In the genomic region with DNA sequence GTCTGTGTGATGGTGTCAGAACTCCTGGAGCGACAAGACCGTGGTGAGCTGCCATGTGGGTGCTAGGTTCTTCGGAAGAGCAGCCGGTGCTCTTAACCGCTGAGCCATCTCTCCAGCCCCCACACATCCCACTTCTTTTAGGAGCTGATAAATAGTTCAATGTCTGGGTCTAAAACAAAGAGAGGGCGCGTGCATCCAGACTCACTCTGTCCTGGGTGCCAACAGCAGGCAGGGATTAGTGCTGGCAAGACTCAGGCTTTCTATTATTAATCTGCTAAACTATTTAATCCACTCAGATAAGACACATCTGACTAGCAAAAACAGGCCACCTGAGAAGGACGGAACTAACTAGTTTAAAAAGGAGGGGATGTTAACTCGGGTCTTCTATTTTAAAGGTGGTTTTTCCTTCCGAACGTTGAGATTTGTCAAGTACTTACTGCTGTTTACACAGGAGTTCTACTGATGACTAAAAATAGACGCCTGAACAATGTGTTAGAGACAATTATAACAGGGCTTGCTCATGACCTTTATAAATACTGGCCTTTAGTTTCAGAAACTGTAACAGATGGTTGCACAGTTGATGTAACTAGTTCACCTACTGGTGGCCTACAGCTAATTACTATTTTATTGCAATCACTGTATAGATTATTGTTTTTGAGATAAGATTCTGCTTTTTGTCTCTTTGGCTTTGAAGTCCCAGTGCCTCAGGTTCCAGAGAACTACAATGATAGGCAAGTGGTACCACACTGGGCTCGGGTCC, we compare ENCODE assay signal across 22 mouse cellular contexts. TPM values are rescaled to one million over a fixed set of nuclear protein-coding genes. Genes with fewer than 3 reads are reported as not detected.
DNase-seq lines count a peak whose midpoint lies in the region; ATAC-seq and TF ChIP-seq lines count a peak whose summit lies in the region.
"Had no signal": no experiment of that assay in that cellular context is flagged by ENCODE, and none has a peak within 500 bp of the region (broad histone marks: within the 10 kb centered on the region; RNA-seq: fewer than 3 reads in every experiment).

No protein-coding gene starts in this region.

- TF ChIP-seq CTCF in cerebellum, adult 2 months (IDR thresholded peaks at IDR 0.05; ENCODE audit: borderline replicate concordance, insufficient read depth, low read depth, low read length), result no peak
- no peak for TF ChIP-seq CTCF in layer of hippocampus, adult 2 months (conservative IDR thresholded peaks at IDR 0.05)

- H3K4me2 ChIP-seq in heart, embryonic 16.5 days (ENCODE audit: low read depth, low read length), result peak overlapping the region; percentile 40
- H3K4me2 ChIP-seq in hindbrain, embryonic 16.5 days (ENCODE audit: low read length), result no peak overlapping the region
- no peak overlapping the region for H3K4me2 ChIP-seq in forebrain, embryonic 11.5 days (ENCODE audit: low read depth, low read length, severe bottlenecking)
- H3K4me2 ChIP-seq: embryonic facial prominence, embryonic 12.5 days; limb, embryonic 12.5 days; neural tube, embryonic 12.5 days had no signal

- H3K4me3 ChIP-seq in cerebellum, adult 2 months (replicated peaks; ENCODE audit: insufficient read depth, low read depth, low read length), result peak overlapping the region; percentile 13
- peak overlapping the region; percentile 23; the same call in 1 of the 2 replicates for H3K4me3 ChIP-seq in layer of hippocampus, adult 2 months
- peak overlapping the region; percentile 32 for H3K4me3 ChIP-seq in brown adipose tissue, adult 24 weeks (ENCODE audit: insufficient read depth, low read depth, low read length)
- peak overlapping the region; percentile 3; the same call in 1 of the 2 replicates for H3K4me3 ChIP-seq in heart, embryonic 16.5 days (ENCODE audit: low read length)
- H3K4me3 ChIP-seq in hindbrain, embryonic 16.5 days (ENCODE audit: low read length), result no peak overlapping the region
- H3K4me3 ChIP-seq in forebrain, embryonic 11.5 days (ENCODE audit: low read depth, low read length), result no peak overlapping the region
- H3K4me3 ChIP-seq: embryonic facial prominence, embryonic 12.5 days; limb, embryonic 12.5 days; neural tube, embryonic 12.5 days had no signal

- H3K27ac ChIP-seq in cerebellum, adult 2 months (ENCODE audit: insufficient read depth, low read length), result no peak overlapping the region
- peak overlapping the region; percentile 41; the same call in 1 of the 2 replicates for H3K27ac ChIP-seq in layer of hippocampus, adult 2 months
- H3K27ac ChIP-seq in brown adipose tissue, adult 24 weeks (replicated peaks; ENCODE audit: low read depth, low read length), result peak overlapping the region; percentile 41
- peak overlapping the region; percentile 85 for H3K27ac ChIP-seq in heart, embryonic 16.5 days (ENCODE audit: low read length)
- no peak overlapping the region for H3K27ac ChIP-seq in hindbrain, embryonic 16.5 days (ENCODE audit: low read depth, low read length)
- H3K27ac ChIP-seq in forebrain, embryonic 11.5 days (ENCODE audit: low read depth, low read length), result no peak overlapping the region
- H3K27ac ChIP-seq: embryonic facial prominence, embryonic 12.5 days; limb, embryonic 12.5 days; liver, embryonic 14.5 days; neural tube, embryonic 12.5 days had no signal

- ATAC-seq in heart, embryonic 16.5 days (replicated peaks; ENCODE audit: extremely low read depth, insufficient read depth, low FRiP score), result no peak
- no peak for ATAC-seq in hindbrain, embryonic 16.5 days
- no peak for ATAC-seq in forebrain, embryonic 11.5 days (replicated peaks; ENCODE audit: low FRiP score)
- ATAC-seq: forebrain, postnatal 0 days had no signal

- no peaks in the 10 kb centered on the region for H3K9me3 ChIP-seq in heart, embryonic 16.5 days (replicated peaks; ENCODE audit: control insufficient read depth, low read length)
- H3K9me3 ChIP-seq in hindbrain, embryonic 16.5 days (ENCODE audit: control insufficient read depth, low read length), result no peaks in the 10 kb centered on the region
- H3K9me3 ChIP-seq in forebrain, embryonic 11.5 days (ENCODE audit: control insufficient read depth, low read length), result no peaks in the 10 kb centered on the region
- H3K9me3 ChIP-seq: embryonic facial prominence, embryonic 12.5 days; limb, embryonic 12.5 days; neural tube, embryonic 12.5 days had no signal

- peaks cover 9% of the 10 kb centered on the region; the same call in 1 of the 2 replicates for H3K36me3 ChIP-seq in heart, embryonic 16.5 days (ENCODE audit: control insufficient read depth, insufficient read depth)
- peaks cover 14% of the 10 kb centered on the region for H3K36me3 ChIP-seq in hindbrain, embryonic 16.5 days (ENCODE audit: control insufficient read depth, insufficient read depth, low read length)
- H3K36me3 ChIP-seq in forebrain, embryonic 11.5 days (ENCODE audit: control insufficient read depth, insufficient read depth, low read length), result no peaks in the 10 kb centered on the region

- H3K27me3 ChIP-seq in cerebellum, adult 2 months (ENCODE audit: control insufficient read depth, insufficient read depth, low read length), result no peaks in the 10 kb centered on the region
- H3K27me3 ChIP-seq in heart, embryonic 16.5 days (ENCODE audit: control insufficient read depth, insufficient read depth, low read length), result no peaks in the 10 kb centered on the region
- no peaks in the 10 kb centered on the region for H3K27me3 ChIP-seq in hindbrain, embryonic 16.5 days (replicated peaks; ENCODE audit: control insufficient read depth, insufficient read depth, low read length)
- no peaks in the 10 kb centered on the region for H3K27me3 ChIP-seq in forebrain, embryonic 11.5 days (ENCODE audit: control insufficient read depth, insufficient read depth, low read length)
- H3K27me3 ChIP-seq: embryonic facial prominence, embryonic 12.5 days; limb, embryonic 12.5 days; neural tube, embryonic 12.5 days had no signal

- H3K9ac ChIP-seq in heart, embryonic 16.5 days (ENCODE audit: low read length), result peak overlapping the region; percentile 61
- no peak overlapping the region for H3K9ac ChIP-seq in hindbrain, embryonic 16.5 days (ENCODE audit: low read depth, low read length)
- H3K9ac ChIP-seq in forebrain, embryonic 11.5 days (ENCODE audit: low read length), result no peak overlapping the region
- H3K9ac ChIP-seq: embryonic facial prominence, embryonic 12.5 days; forebrain, postnatal 0 days; limb, embryonic 12.5 days; liver, embryonic 14.5 days; neural tube, embryonic 12.5 days had no signal

- no peak for TF ChIP-seq POLR2A in cerebellum, adult 2 months (IDR thresholded peaks at IDR 0.05; ENCODE audit: borderline replicate concordance, insufficient read depth, low read length)

- 26% methylated on average over 13 of the region's 13 CpGs for whole genome bisulfite sequencing in cerebellum, adult 2 months
- 38% methylated on average over 13 of the region's 13 CpGs for WGBS in heart, embryonic 16.5 days
- 83% methylated on average over 13 of the region's 13 CpGs for whole genome bisulfite sequencing in hindbrain, embryonic 16.5 days
- 87% methylated on average over 13 of the region's 13 CpGs for WGBS in forebrain, embryonic 11.5 days

- peaks cover 6% of the 10 kb centered on the region for H3K4me1 ChIP-seq in cerebellum, adult 2 months (ENCODE audit: control insufficient read depth, insufficient read depth, low read length)
- H3K4me1 ChIP-seq in brown adipose tissue, adult 24 weeks (ENCODE audit: control insufficient read depth, insufficient read depth, insufficient read length, low read length), result no peaks in the 10 kb centered on the region
- peaks cover 26% of the 10 kb centered on the region for H3K4me1 ChIP-seq in heart, embryonic 16.5 days (ENCODE audit: control insufficient read depth, insufficient read depth, low read length)
- peaks cover 19% of the 10 kb centered on the region for H3K4me1 ChIP-seq in hindbrain, embryonic 16.5 days (ENCODE audit: control insufficient read depth, insufficient read depth, low read depth, low read length)
- H3K4me1 ChIP-seq in forebrain, embryonic 11.5 days (replicated peaks; ENCODE audit: control insufficient read depth, insufficient read depth, low read length), result peaks cover 11% of the 10 kb centered on the region

- DNase-seq in cerebellum, adult 2 months, result peak; percentile 25 to 71
- no peak for DNase-seq in cerebellum, postnatal 36 days
- DNase-seq in layer of hippocampus, adult 2 months (ENCODE audit: low spot score in 2 of 2), result peak in 1 of 2 experiments; percentile 13
- no peak for DNase-seq in layer of hippocampus, adult 8-10 months (ENCODE audit: low spot score in 2 of 2)
- DNase-seq in forebrain, embryonic 11.5 days (ENCODE audit: low spot score), result no peak
- DNase-seq: adrenal gland, adult 2 months; forebrain, postnatal 0 days; kidney, adult 8-10 months; kidney, postnatal 4 days; lung, postnatal 10 days; thymus, postnatal 36 days had no signal

RNA-seq across cellular contexts. Expression of gene Dgke, which starts 10.5 kb away (rescaled TPM):
- polyA plus RNA-seq in cerebellum, adult 2 months (2012; rRNA removed), result 34.0 and 39.5 TPM in 2 replicates
- 10 to 100 TPM; 49.5 to 49.7 TPM for total RNA-seq in layer of hippocampus, adult 2 months (2021)
- total RNA-seq in layer of hippocampus, adult 8-10 months (2022), result 10 to 100 TPM; 45.9 to 51.3 (median 47.0) TPM
- polyA plus RNA-seq in brown adipose tissue, adult 24 weeks (2012; ENCODE audit: insufficient read depth, insufficient read length, missing spikeins), result 3.0 and 3.2 TPM in 2 replicates
- polyA plus RNA-seq in heart, embryonic 16.5 days (2015; fragmentation: Nextera tagmentation; extraction: Ambion mirVana), result 7.8 and 8.7 TPM in 2 replicates
- 16.4 and 16.7 TPM in 2 replicates for polyA plus RNA-seq in hindbrain, embryonic 16.5 days (2015; fragmentation: Nextera tagmentation; extraction: Ambion mirVana)
- polyA plus RNA-seq in forebrain, embryonic 11.5 days (2014; fragmentation: Nextera tagmentation; extraction: Ambion mirVana), result 4.8 and 4.9 TPM in 2 replicates

RNA-seq across cellular contexts. Expression of gene Gm525, which starts 17.5 kb away (rescaled TPM):
- 0.40 and 0.65 TPM in 2 replicates for polyA plus RNA-seq in cerebellum, adult 2 months (2012; rRNA removed)
- total RNA-seq in layer of hippocampus, adult 2 months (2021), result not detected
- not detected for total RNA-seq in layer of hippocampus, adult 8-10 months (2022)
- not detected in 2 replicates for polyA plus RNA-seq in brown adipose tissue, adult 24 weeks (2012; ENCODE audit: insufficient read depth, insufficient read length, missing spikeins)
- 4.7 and 9.1 TPM in 2 replicates for polyA plus RNA-seq in heart, embryonic 16.5 days (2015; fragmentation: Nextera tagmentation; extraction: Ambion mirVana)
- polyA plus RNA-seq in hindbrain, embryonic 16.5 days (2015; fragmentation: Nextera tagmentation; extraction: Ambion mirVana), result not detected in 2 replicates
- not detected in 2 replicates for polyA plus RNA-seq in forebrain, embryonic 11.5 days (2014; fragmentation: Nextera tagmentation; extraction: Ambion mirVana)
- total RNA-seq: adrenal gland, adult 2 months; forebrain, postnatal 0 days; gastrocnemius, adult 8-10 months; heart, postnatal 14 days; megakaryocyte-erythroid progenitor cell, adult 5-6 weeks; MEL had no signal
- polyA plus RNA-seq: liver, embryonic 14.5 days; neural tube, embryonic 12.5 days had no signal

RNA-seq across cellular contexts. Expression of gene Trim25, which starts 56.9 kb away (rescaled TPM):
- polyA plus RNA-seq in cerebellum, adult 2 months (2012; rRNA removed), result 2.4 and 2.5 TPM in 2 replicates
- 1 to 10 TPM; 4.8 to 4.9 TPM for total RNA-seq in layer of hippocampus, adult 2 months (2021)
- total RNA-seq in layer of hippocampus, adult 8-10 months (2022), result 1 to 10 TPM; 3.3 to 7.3 (median 4.7) TPM
- 7.9 and 8.6 TPM in 2 replicates for polyA plus RNA-seq in brown adipose tissue, adult 24 weeks (2012; ENCODE audit: insufficient read depth, insufficient read length, missing spikeins)
- 18.3 and 22.1 TPM in 2 replicates for polyA plus RNA-seq in heart, embryonic 16.5 days (2015; fragmentation: Nextera tagmentation; extraction: Ambion mirVana)
- 4.6 and 5.4 TPM in 2 replicates for polyA plus RNA-seq in hindbrain, embryonic 16.5 days (2015; fragmentation: Nextera tagmentation; extraction: Ambion mirVana)
- 2.1 and 2.6 TPM in 2 replicates for polyA plus RNA-seq in forebrain, embryonic 11.5 days (2014; fragmentation: Nextera tagmentation; extraction: Ambion mirVana)

Comparison
In these comparisons a context has a peak if more than half of its experiments do, and no peak if none do; other contexts are left out.
1. DNase-seq: peak in cerebellum, adult 2 months (2 of 2); none in cerebellum, postnatal 36 days (0 of 2), layer of hippocampus, adult 8-10 months (0 of 2) and forebrain, embryonic 11.5 days (single experiment).
2. H3K27ac ChIP-seq: peak in layer of hippocampus, adult 2 months (single experiment), brown adipose tissue, adult 24 weeks (single experiment) and heart, embryonic 16.5 days (single experiment); none in cerebellum, adult 2 months (single experiment), hindbrain, embryonic 16.5 days (single experiment) and forebrain, embryonic 11.5 days (single experiment).
3. H3K4me3 ChIP-seq: peak in cerebellum, adult 2 months (single experiment), layer of hippocampus, adult 2 months (single experiment), brown adipose tissue, adult 24 weeks (single experiment) and heart, embryonic 16.5 days (single experiment); none in hindbrain, embryonic 16.5 days (single experiment) and forebrain, embryonic 11.5 days (single experiment).